Comparison of ENCODE assay signal across 17 mouse cellular contexts in the genomic region with DNA sequence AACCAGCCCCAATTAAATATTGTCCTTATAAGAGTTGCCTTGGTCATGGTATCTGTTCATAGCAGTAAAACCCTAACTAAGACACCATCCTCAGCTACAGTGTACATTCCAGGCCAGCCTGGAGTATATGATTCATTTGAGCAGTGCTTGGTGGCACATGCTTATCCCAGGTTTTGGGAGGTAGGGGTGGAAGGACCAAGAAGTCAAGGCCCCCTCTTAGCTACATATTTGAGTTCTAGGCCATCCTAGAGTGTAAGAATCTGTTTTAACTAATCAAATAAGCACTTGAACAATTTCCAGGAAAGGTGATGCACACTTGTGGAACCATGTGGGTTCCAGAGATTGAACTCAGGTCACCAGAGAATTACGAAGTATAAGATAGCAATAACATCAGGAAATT.
"Had no signal": no experiment of that assay in that cellular context is flagged by ENCODE, and none has a peak within 500 bp of the region (broad histone marks: within the 10 kb centered on the region; RNA-seq: fewer than 3 reads in every experiment).

No protein-coding gene starts in this region.

- H3K36me3 ChIP-seq: neural tube, embryonic 12.5 days; neural tube, embryonic 15.5 days; stomach, embryonic 15.5 days had no signal

- H3K9ac ChIP-seq: neural tube, embryonic 12.5 days; neural tube, embryonic 13.5 days; neural tube, embryonic 15.5 days; stomach, embryonic 15.5 days had no signal

- H3K4me2 ChIP-seq: neural tube, embryonic 12.5 days; neural tube, embryonic 13.5 days; neural tube, embryonic 15.5 days; stomach, embryonic 15.5 days had no signal

- DNase-seq: retina, postnatal 1 day; right cerebral cortex, adult 18-20 months; right cerebral cortex, postnatal 14 days; right cerebral cortex, postnatal 25 days; right cerebral cortex, postnatal 4 days; spleen, adult 18-20 months; thymus, adult 18-20 months; thymus, adult 2 months; thymus, postnatal 14 days; thymus, postnatal 25 days; thymus, postnatal 36 days; thymus, postnatal 4 days had no signal

- H3K4me3 ChIP-seq: neural tube, embryonic 12.5 days; neural tube, embryonic 13.5 days; neural tube, embryonic 15.5 days; stomach, embryonic 15.5 days had no signal

- H3K27ac ChIP-seq: neural tube, embryonic 12.5 days; neural tube, embryonic 13.5 days; neural tube, embryonic 15.5 days; stomach, embryonic 15.5 days; stomach, postnatal 0 days had no signal

- H3K9me3 ChIP-seq: neural tube, embryonic 12.5 days; neural tube, embryonic 13.5 days; neural tube, embryonic 15.5 days; stomach, embryonic 15.5 days had no signal

- H3K27me3 ChIP-seq: neural tube, embryonic 12.5 days; neural tube, embryonic 13.5 days; neural tube, embryonic 15.5 days; stomach, embryonic 15.5 days had no signal
